Mouse (Mus musculus): Measurements from ENCODE around the gene Lrrc55. TPM values are rescaled to one million over a fixed set of nuclear protein-coding genes. Genes with fewer than 3 reads are reported as not detected.

Gene Lrrc55
- polyA plus RNA-seq, 1 experiment from 2014 or later, result 0.06 TPM

DNA sequence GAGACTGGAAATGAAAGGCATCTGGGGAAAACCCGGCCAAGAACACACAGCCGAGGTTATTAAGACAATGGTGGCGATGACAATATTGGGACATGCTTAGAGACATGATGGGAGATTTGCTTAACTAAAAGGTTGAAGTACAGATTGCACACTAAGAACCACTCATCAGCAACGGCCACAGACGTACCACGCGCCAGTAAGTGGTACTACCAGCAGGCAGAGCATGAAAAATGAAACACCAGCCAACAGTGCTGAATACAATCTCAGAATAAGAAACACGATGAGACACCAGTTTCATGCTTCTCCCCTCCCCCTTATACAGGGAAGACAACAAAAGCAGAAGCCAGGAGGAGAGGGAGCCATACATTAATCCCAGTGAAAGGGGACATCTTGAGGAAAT is 8.2 kb upstream of the Lrrc55 start:
- no peak overlapping the region for H3K27ac ChIP-seq (ENCODE audit: low read depth)
- H3K27me3 ChIP-seq (ENCODE audit: insufficient read depth, low read length), result no peaks in the 10 kb centered on the region
- H3K9me3 ChIP-seq (ENCODE audit: low read length), result no peaks in the 10 kb centered on the region
- H3K4me3 ChIP-seq (ENCODE audit: low read depth, low read length), result no peak overlapping the region
- no peaks in the 10 kb centered on the region for H3K4me1 ChIP-seq (ENCODE audit: insufficient read depth)
- ATAC-seq, result no peak
- H3K36me3 ChIP-seq (replicated peaks; ENCODE audit: insufficient read depth, low read length), result no peaks in the 10 kb centered on the region
- TF ChIP-seq CTCF (IDR thresholded peaks at IDR 0.05; ENCODE audit: low read depth) (no peak), EP300 (IDR thresholded peaks at IDR 0.05; ENCODE audit: low read depth) (no peak)
- 81% methylated on average over 8 of the region's 8 CpGs for WGBS (ENCODE audit: insufficient replicate concordance)
- DNase-seq, result no peak
- H3K9ac ChIP-seq (replicated peaks), result no peak overlapping the region
- no peak overlapping the region for H3K4me2 ChIP-seq (ENCODE audit: low read depth, low read length)

GRCm38 (mm10) chr2:85198011-85198965 is 1.3 kb upstream of the Lrrc55 start:
- Histone ChIP-seq H3K9ac (replicated peaks) (no peak overlapping the region), H3K4me3 (ENCODE audit: low read depth, low read length) (no peak overlapping the region), H3K36me3 (replicated peaks; ENCODE audit: insufficient read depth, low read length) (no peaks in the 10 kb centered on the region), H3K9me3 (ENCODE audit: low read length) (no peaks in the 10 kb centered on the region), H3K27me3 (ENCODE audit: insufficient read depth, low read length) (0 out of 2 replicates have a peak, but pooled peaks cover 4% of the 10 kb centered on the region), H3K4me1 (ENCODE audit: insufficient read depth) (no peaks in the 10 kb centered on the region), H3K4me2 (ENCODE audit: low read depth, low read length) (no peak overlapping the region), H3K27ac (ENCODE audit: low read depth) (no peak overlapping the region)
- DNase-seq (no peak), ATAC-seq (no peak)
- no peak for TF ChIP-seq CTCF (IDR thresholded peaks at IDR 0.05; ENCODE audit: low read depth)
- TF ChIP-seq EP300 (IDR thresholded peaks at IDR 0.05; ENCODE audit: low read depth), result no peak
- WGBS (ENCODE audit: insufficient replicate concordance), result 7% methylated on average over 24 of the region's 24 CpGs

DNA sequence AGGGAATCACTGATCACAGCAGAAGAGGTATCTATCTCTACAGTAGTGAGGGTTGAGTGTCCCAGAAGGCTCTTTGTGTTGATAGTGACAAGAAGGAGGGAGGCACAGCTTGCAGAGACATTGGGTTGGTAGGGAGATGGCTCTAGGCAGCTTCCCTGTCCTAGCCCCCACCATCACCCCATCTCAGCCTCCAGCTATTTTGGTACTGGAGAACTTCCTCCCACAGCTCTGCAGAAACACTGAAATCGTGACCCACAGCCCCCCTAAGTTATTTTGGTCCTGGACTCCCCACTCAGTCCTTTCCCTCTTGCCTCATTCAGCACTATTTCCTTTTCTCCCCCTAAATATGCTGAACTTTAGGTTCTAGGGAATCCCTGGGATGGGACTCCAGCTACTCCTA is 2.4 kb downstream of the Lrrc55 start:
- no peak overlapping the region for H3K4me3 ChIP-seq (ENCODE audit: low read depth, low read length)
- ATAC-seq (no peak), DNase-seq (no peak)
- H3K9me3 ChIP-seq (ENCODE audit: low read length), result no peaks in the 10 kb centered on the region
- no peak overlapping the region for H3K9ac ChIP-seq (replicated peaks)
- H3K27me3 ChIP-seq (ENCODE audit: insufficient read depth, low read length), result 0 out of 2 replicates have a peak, but pooled peaks cover 4% of the 10 kb centered on the region
- no peak overlapping the region for H3K27ac ChIP-seq (ENCODE audit: low read depth)
- H3K4me1 ChIP-seq (ENCODE audit: insufficient read depth), result no peaks in the 10 kb centered on the region
- no peak overlapping the region for H3K4me2 ChIP-seq (ENCODE audit: low read depth, low read length)
- no peak for TF ChIP-seq EP300 (IDR thresholded peaks at IDR 0.05; ENCODE audit: low read depth)
- TF ChIP-seq CTCF (IDR thresholded peaks at IDR 0.05; ENCODE audit: low read depth), result no peak
- no peaks in the 10 kb centered on the region for H3K36me3 ChIP-seq (replicated peaks; ENCODE audit: insufficient read depth, low read length)
- WGBS (ENCODE audit: insufficient replicate concordance), result 0% methylated on average over 1 of the region's 1 CpGs

GRCm38 (mm10) chr2:85187582-85188151 is 9.3 kb downstream of the Lrrc55 start:
- ATAC-seq (no peak), DNase-seq (no peak)
- 79% methylated on average over 6 of the region's 6 CpGs for WGBS (ENCODE audit: insufficient replicate concordance)
- Histone ChIP-seq H3K9me3 (ENCODE audit: low read length) (no peaks in the 10 kb centered on the region), H3K4me3 (ENCODE audit: low read depth, low read length) (no peak overlapping the region), H3K27me3 (ENCODE audit: insufficient read depth, low read length) (no peaks in the 10 kb centered on the region), H3K9ac (replicated peaks) (no peak overlapping the region), H3K36me3 (replicated peaks; ENCODE audit: insufficient read depth, low read length) (no peaks in the 10 kb centered on the region), H3K27ac (ENCODE audit: low read depth) (no peak overlapping the region), H3K4me2 (ENCODE audit: low read depth, low read length) (no peak overlapping the region), H3K4me1 (ENCODE audit: insufficient read depth) (no peaks in the 10 kb centered on the region)
- TF ChIP-seq EP300 (IDR thresholded peaks at IDR 0.05; ENCODE audit: low read depth), result no peak
- no peak for TF ChIP-seq CTCF (IDR thresholded peaks at IDR 0.05; ENCODE audit: low read depth)

DNA sequence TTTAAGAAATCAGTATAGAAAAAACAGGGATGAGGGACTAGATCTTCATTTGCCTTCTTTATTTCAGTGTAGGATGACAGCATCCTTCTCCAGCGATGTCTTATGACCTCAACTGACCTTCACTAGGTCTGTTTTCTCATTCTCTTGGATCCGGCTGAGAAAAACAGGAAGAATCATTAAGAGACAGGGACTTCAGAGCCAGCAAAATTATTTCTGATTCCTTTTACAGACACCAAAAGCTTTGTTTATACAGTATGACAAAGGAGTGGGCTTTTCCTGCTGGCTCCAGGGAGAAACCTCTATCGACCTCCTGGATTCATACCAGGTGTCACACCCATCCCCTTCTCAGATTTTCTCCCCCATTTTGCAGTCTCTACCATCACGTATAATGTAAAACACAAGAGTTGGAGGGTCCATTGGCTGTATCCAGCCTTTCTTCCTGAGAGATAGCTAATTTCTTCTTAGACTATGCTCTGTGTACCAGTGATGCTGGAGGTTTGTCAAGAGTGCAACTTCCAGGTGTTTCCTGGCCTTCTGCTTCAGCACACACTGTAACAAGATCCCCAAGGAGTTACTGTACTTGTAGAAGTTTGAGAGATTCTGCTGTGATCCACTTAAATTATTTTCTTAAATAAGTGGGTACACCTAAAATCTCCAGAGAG is 18.7 kb downstream of the Lrrc55 start:
- DNase-seq (no peak), ATAC-seq (no peak)
- no peak overlapping the region for H3K27ac ChIP-seq (ENCODE audit: low read depth)
- H3K4me2 ChIP-seq (ENCODE audit: low read depth, low read length), result no peak overlapping the region
- no peaks in the 10 kb centered on the region for H3K4me1 ChIP-seq (ENCODE audit: insufficient read depth)
- 59% methylated on average over 4 of the region's 4 CpGs for WGBS (ENCODE audit: insufficient replicate concordance)
- H3K9ac ChIP-seq (replicated peaks), result no peak overlapping the region
- no peaks in the 10 kb centered on the region for H3K27me3 ChIP-seq (ENCODE audit: insufficient read depth, low read length)
- TF ChIP-seq CTCF (IDR thresholded peaks at IDR 0.05; ENCODE audit: low read depth) (no peak), EP300 (IDR thresholded peaks at IDR 0.05; ENCODE audit: low read depth) (no peak)
- H3K4me3 ChIP-seq (ENCODE audit: low read depth, low read length), result no peak overlapping the region
- no peaks in the 10 kb centered on the region for H3K9me3 ChIP-seq (ENCODE audit: low read length)
- H3K36me3 ChIP-seq (replicated peaks; ENCODE audit: insufficient read depth, low read length), result no peaks in the 10 kb centered on the region

DNA sequence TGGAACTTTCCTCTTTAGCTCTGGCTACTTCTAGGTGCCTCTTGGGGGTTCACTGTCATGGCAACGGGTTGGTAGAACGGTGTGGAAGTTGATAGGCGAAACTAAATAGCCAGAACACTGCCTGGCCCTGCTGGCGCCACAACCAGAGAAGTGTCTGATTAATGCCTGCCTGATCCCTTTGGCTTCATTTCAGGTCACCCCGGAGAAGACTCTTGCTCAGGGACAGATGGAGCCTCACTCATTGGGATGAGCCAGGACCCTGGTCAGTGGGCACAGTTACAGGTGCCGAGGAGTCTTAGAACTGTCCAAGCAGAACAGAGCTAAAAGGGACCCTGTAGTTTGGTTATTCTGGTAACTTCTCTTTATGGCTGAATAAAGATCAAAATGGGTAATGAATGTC is 23.5 kb downstream of the Lrrc55 start:
- H3K4me1 ChIP-seq (ENCODE audit: insufficient read depth), result no peaks in the 10 kb centered on the region
- ATAC-seq, result no peak
- no peaks in the 10 kb centered on the region for H3K27me3 ChIP-seq (ENCODE audit: insufficient read depth, low read length)
- WGBS (ENCODE audit: insufficient replicate concordance), result 75% methylated on average over 6 of the region's 6 CpGs
- H3K9ac ChIP-seq (replicated peaks), result no peak overlapping the region
- H3K36me3 ChIP-seq (replicated peaks; ENCODE audit: insufficient read depth, low read length), result no peaks in the 10 kb centered on the region
- H3K27ac ChIP-seq (ENCODE audit: low read depth), result no peak overlapping the region
- no peak overlapping the region for H3K4me3 ChIP-seq (ENCODE audit: low read depth, low read length)
- no peak for DNase-seq
- no peak for TF ChIP-seq EP300 (IDR thresholded peaks at IDR 0.05; ENCODE audit: low read depth)
- no peak for TF ChIP-seq CTCF (IDR thresholded peaks at IDR 0.05; ENCODE audit: low read depth)
- H3K9me3 ChIP-seq (ENCODE audit: low read length), result no peaks in the 10 kb centered on the region
- H3K4me2 ChIP-seq (ENCODE audit: low read depth, low read length), result no peak overlapping the region

Measured in liver, postnatal 0 days (tissue).